Mouse (Mus musculus): ENCODE measurements around the gene Rps6kb1. TPM values are rescaled to one million over a fixed set of nuclear protein-coding genes. Genes with fewer than 3 reads are reported as not detected.
"Not testable (repeated sequence)": the region's sequence is repeated elsewhere in the genome, so short reads cannot be mapped to it uniquely, and the experiment has no call there.

The Rps6kb1 gene
- polyA plus RNA-seq, 1 experiment from 2014 or later, result 60.3 TPM

- Histone ChIP-seq H3K4me3 (ENCODE audit: low read depth, low read length) (peak within 1 kb of the TSS; percentile 75), H3K36me3 (ENCODE audit: control insufficient read depth, insufficient read depth, low read length) (0 out of 2 replicates have a peak, but pooled peaks cover under 1% of the 10 kb centered on the region), H3K4me2 (replicated peaks; ENCODE audit: low read depth, low read length) (peak within 1 kb of the TSS; percentile 51), H3K27ac (ENCODE audit: low read length) (peak within 1 kb of the TSS; percentile 86), H3K9ac (replicated peaks; ENCODE audit: low read depth, low read length) (peak within 1 kb of the TSS; percentile 73), H3K4me1 (ENCODE audit: control insufficient read depth, insufficient read depth, low read length) (peaks cover 8% of the 10 kb centered on the region; the same call in 1 of the 2 replicates), H3K27me3 (ENCODE audit: control insufficient read depth, insufficient read depth, low read length) (no peaks in the 10 kb centered on the region), H3K9me3 (ENCODE audit: control insufficient read depth, low read depth, low read length) (no peaks in the 10 kb centered on the region)
- under 1% methylated on average over 64 of the region's 68 CpGs for WGBS
- ATAC-seq (ENCODE audit: insufficient number of reproducible peaks, insufficient read depth, low FRiP score, low read depth), result peak; percentile 97
Measured at GRCm38 (mm10) chr11:86484101-86484868, 60.3 kb downstream of the Rps6kb1 start, which contains the start of gene Rnft1. TSS of gene Rnft1 (plus strand) at chr11:86484657.

- H3K27me3 ChIP-seq (ENCODE audit: control insufficient read depth, insufficient read depth, low read length), result no peaks in the 10 kb centered on the region
- WGBS, result 32% methylated on average over 3 of the region's 3 CpGs
- no peaks in the 10 kb centered on the region for H3K36me3 ChIP-seq (ENCODE audit: control insufficient read depth, insufficient read depth, low read length)
- H3K4me1 ChIP-seq (ENCODE audit: control insufficient read depth, insufficient read depth, low read length), result 0 out of 2 replicates have a peak, but pooled peaks cover 7% of the 10 kb centered on the region
- H3K4me2 ChIP-seq (replicated peaks; ENCODE audit: low read depth, low read length), result peak overlapping the region; percentile 41
- H3K9ac ChIP-seq (replicated peaks; ENCODE audit: low read depth, low read length), result no peak overlapping the region
- no peak overlapping the region for H3K4me3 ChIP-seq (ENCODE audit: low read depth, low read length)
- ATAC-seq (ENCODE audit: insufficient number of reproducible peaks, insufficient read depth, low FRiP score, low read depth), result no peak
- H3K27ac ChIP-seq (ENCODE audit: low read length), result no peak overlapping the region
- no peaks in the 10 kb centered on the region for H3K9me3 ChIP-seq (ENCODE audit: control insufficient read depth, low read depth, low read length)
Measured at GRCm38 (mm10) chr11:86473576-86473975, 71.0 kb downstream of the Rps6kb1 start.

GRCm38 (mm10) chr11:86472771-86473171 is 71.8 kb downstream of the Rps6kb1 start:
- Histone ChIP-seq H3K27me3 (ENCODE audit: control insufficient read depth, insufficient read depth, low read length) (no peaks in the 10 kb centered on the region), H3K4me2 (replicated peaks; ENCODE audit: low read depth, low read length) (peak overlapping the region; percentile 41), H3K9me3 (ENCODE audit: control insufficient read depth, low read depth, low read length) (no peaks in the 10 kb centered on the region), H3K4me3 (ENCODE audit: low read depth, low read length) (peak overlapping the region; percentile 5; the same call in 1 of the 2 replicates), H3K9ac (replicated peaks; ENCODE audit: low read depth, low read length) (no peak overlapping the region), H3K36me3 (ENCODE audit: control insufficient read depth, insufficient read depth, low read length) (no peaks in the 10 kb centered on the region), H3K27ac (ENCODE audit: low read length) (peak overlapping the region; percentile 59; the same call in 1 of the 2 replicates), H3K4me1 (ENCODE audit: control insufficient read depth, insufficient read depth, low read length) (0 out of 2 replicates have a peak, but pooled peaks cover 7% of the 10 kb centered on the region)
- ATAC-seq (ENCODE audit: insufficient number of reproducible peaks, insufficient read depth, low FRiP score, low read depth), result no peak
- 11% methylated on average over 7 of the region's 7 CpGs for WGBS

- no peak for ATAC-seq (ENCODE audit: insufficient number of reproducible peaks, insufficient read depth, low FRiP score, low read depth)
- WGBS, result 62% methylated on average over 6 of the region's 6 CpGs
- Histone ChIP-seq H3K4me1 (ENCODE audit: control insufficient read depth, insufficient read depth, low read length) (0 out of 2 replicates have a peak, but pooled peaks cover 7% of the 10 kb centered on the region), H3K27me3 (ENCODE audit: control insufficient read depth, insufficient read depth, low read length) (no peaks in the 10 kb centered on the region), H3K4me3 (ENCODE audit: low read depth, low read length) (no peak overlapping the region), H3K9ac (replicated peaks; ENCODE audit: low read depth, low read length) (no peak overlapping the region), H3K9me3 (ENCODE audit: control insufficient read depth, low read depth, low read length) (no peaks in the 10 kb centered on the region), H3K27ac (ENCODE audit: low read length) (no peak overlapping the region), H3K4me2 (replicated peaks; ENCODE audit: low read depth, low read length) (no peak overlapping the region), H3K36me3 (ENCODE audit: control insufficient read depth, insufficient read depth, low read length) (no peaks in the 10 kb centered on the region)
Measured at GRCm38 (mm10) chr11:86471785-86472184, 72.8 kb downstream of the Rps6kb1 start.

GRCm38 (mm10) chr11:86468971-86469370 is 75.6 kb downstream of the Rps6kb1 start:
- Histone ChIP-seq H3K4me2 (replicated peaks; ENCODE audit: low read depth, low read length) (no peak overlapping the region), H3K9ac (replicated peaks; ENCODE audit: low read depth, low read length) (no peak overlapping the region), H3K9me3 (ENCODE audit: control insufficient read depth, low read depth, low read length) (no peaks in the 10 kb centered on the region), H3K4me3 (ENCODE audit: low read depth, low read length) (no peak overlapping the region), H3K36me3 (ENCODE audit: control insufficient read depth, insufficient read depth, low read length) (no peaks in the 10 kb centered on the region), H3K27me3 (ENCODE audit: control insufficient read depth, insufficient read depth, low read length) (no peaks in the 10 kb centered on the region), H3K27ac (ENCODE audit: low read length) (no peak overlapping the region), H3K4me1 (ENCODE audit: control insufficient read depth, insufficient read depth, low read length) (0 out of 2 replicates have a peak, but pooled peaks cover 7% of the 10 kb centered on the region)
- ATAC-seq (ENCODE audit: insufficient number of reproducible peaks, insufficient read depth, low FRiP score, low read depth), result no peak
- WGBS, result 66% methylated on average over 4 of the region's 4 CpGs

- 82% methylated on average over 8 of the region's 8 CpGs for WGBS
- no peak overlapping the region for H3K27ac ChIP-seq (ENCODE audit: low read length)
- ATAC-seq (ENCODE audit: insufficient number of reproducible peaks, insufficient read depth, low FRiP score, low read depth), result no peak
- no peaks in the 10 kb centered on the region for H3K27me3 ChIP-seq (ENCODE audit: control insufficient read depth, insufficient read depth, low read length)
- H3K4me1 ChIP-seq (ENCODE audit: control insufficient read depth, insufficient read depth, low read length), result 0 out of 2 replicates have a peak, but pooled peaks cover 7% of the 10 kb centered on the region
- H3K4me3 ChIP-seq (ENCODE audit: low read depth, low read length), result no peak overlapping the region
- H3K4me2 ChIP-seq (replicated peaks; ENCODE audit: low read depth, low read length), result no peak overlapping the region
- no peaks in the 10 kb centered on the region for H3K9me3 ChIP-seq (ENCODE audit: control insufficient read depth, low read depth, low read length)
- H3K36me3 ChIP-seq (ENCODE audit: control insufficient read depth, insufficient read depth, low read length), result no peaks in the 10 kb centered on the region
- H3K9ac ChIP-seq (replicated peaks; ENCODE audit: low read depth, low read length), result no peak overlapping the region
Measured at GRCm38 (mm10) chr11:86468345-86468744, 76.3 kb downstream of the Rps6kb1 start.

- not testable (repeated sequence) for H3K36me3 ChIP-seq (ENCODE audit: control insufficient read depth, insufficient read depth, low read length); H3K4me3 ChIP-seq (ENCODE audit: low read depth, low read length); H3K9me3 ChIP-seq (ENCODE audit: control insufficient read depth, low read depth, low read length); ATAC-seq (ENCODE audit: insufficient number of reproducible peaks, insufficient read depth, low FRiP score, low read depth); H3K9ac ChIP-seq (replicated peaks; ENCODE audit: low read depth, low read length); H3K27me3 ChIP-seq (ENCODE audit: control insufficient read depth, insufficient read depth, low read length); H3K4me1 ChIP-seq (ENCODE audit: control insufficient read depth, insufficient read depth, low read length); H3K4me2 ChIP-seq (replicated peaks; ENCODE audit: low read depth, low read length); H3K27ac ChIP-seq (ENCODE audit: low read length)
- 18% methylated on average over 8 of the region's 8 CpGs for WGBS
Measured at GRCm38 (mm10) chr11:86464275-86464674, 80.3 kb downstream of the Rps6kb1 start.

- H3K4me3 ChIP-seq (ENCODE audit: low read depth, low read length), result no peak overlapping the region
- H3K36me3 ChIP-seq (ENCODE audit: control insufficient read depth, insufficient read depth, low read length), result no peaks in the 10 kb centered on the region
- ATAC-seq (ENCODE audit: insufficient number of reproducible peaks, insufficient read depth, low FRiP score, low read depth), result no peak
Measured at GRCm38 (mm10) chr11:86462579-86462978, 82.0 kb downstream of the Rps6kb1 start.

More at GRCm38 (mm10) chr11:86462579-86462978, 82.0 kb downstream of the Rps6kb1 start:
- Histone ChIP-seq H3K4me2 (replicated peaks; ENCODE audit: low read depth, low read length) (no peak overlapping the region), H3K27ac (ENCODE audit: low read length) (no peak overlapping the region), H3K9ac (replicated peaks; ENCODE audit: low read depth, low read length) (no peak overlapping the region), H3K27me3 (ENCODE audit: control insufficient read depth, insufficient read depth, low read length) (no peaks in the 10 kb centered on the region), H3K4me1 (ENCODE audit: control insufficient read depth, insufficient read depth, low read length) (no peaks in the 10 kb centered on the region), H3K9me3 (ENCODE audit: control insufficient read depth, low read depth, low read length) (no peaks in the 10 kb centered on the region)

All from stomach, embryonic 14.5 days (tissue).